Mouse (Mus musculus) intestine, embryonic 16.5 days (tissue): ENCODE measurements around the gene Cmah. TPM values are rescaled to one million over a fixed set of nuclear protein-coding genes. Genes with fewer than 3 reads are reported as not detected.

ENCODE experiments used
- ATAC-seq: fragments of 200-750 bp; cut with Nextera tagmentation; 2 replicates; pipeline ENCODE4 v1.8.0; 2017; ENCODE audit warnings: moderate TSS enrichment, moderate library complexity
- H3K27ac ChIP-seq: fragments of 300-500 bp; sonication (generic); 2 replicates; pipeline ENCODE4 v1.5.1; 2014; ENCODE audit warnings: mild to moderate bottlenecking, low read length
- H3K27me3 ChIP-seq: fragments of 300-500 bp; sonication (generic); replicated peaks from 2 replicates; pipeline ENCODE4 v1.6.1; 2014; ENCODE audit warnings: low read length, control low read depth, mixed read lengths; ENCODE audit not compliant: control insufficient read depth, insufficient read depth
- H3K36me3 ChIP-seq: fragments of 300-500 bp; sonication (generic); 2 replicates; pipeline ENCODE4 v1.6.1; 2014; ENCODE audit warnings: low read length, control low read depth; ENCODE audit not compliant: control insufficient read depth, insufficient read depth
- H3K4me1 ChIP-seq: fragments of 300-500 bp; sonication (generic); 2 replicates; pipeline ENCODE4 v1.6.1; 2014; ENCODE audit warnings: low read length, control low read depth, mixed read lengths; ENCODE audit not compliant: control insufficient read depth, insufficient read depth
- H3K4me2 ChIP-seq: fragments of 300-500 bp; sonication (generic); 2 replicates; pipeline ENCODE4 v1.6.1; 2014; ENCODE audit warnings: low read depth, low read length, control low read depth
- H3K4me3 ChIP-seq: fragments of 300-500 bp; sonication (generic); 2 replicates; pipeline ENCODE4 v1.5.1; 2014; ENCODE audit warnings: mild to moderate bottlenecking, low read length
- H3K9ac ChIP-seq: fragments of 300-500 bp; sonication (generic); 2 replicates; pipeline ENCODE4 v1.6.1; 2014; ENCODE audit warnings: low read depth, low read length
- H3K9me3 ChIP-seq: fragments of 300-500 bp; sonication (generic); 2 replicates; pipeline ENCODE4 v1.6.1; 2016; ENCODE audit warnings: low read length, control low read depth; ENCODE audit not compliant: control insufficient read depth
- WGBS: fragments of 180-500 bp; shearing (Covaris S2); extraction: QIAGEN DNeasy Blood & Tissue Kit; methylation state at CpG from one replicate; pipeline ENCODE4 v1.1.7; 2014; 5-methylcytosine and 5-hydroxymethylcytosine counted together
- polyA plus RNA-seq: library from polyadenylated mRNA; unstranded; fragments of >200 nt; fragmentation: Nextera tagmentation; extraction: Ambion mirVana; gene quantifications from 2 replicates; pipeline ENCODE4 v1.2.1, GENCODE M21; 2015

Cmah gene
- polyA plus RNA-seq, 1 experiment from 2014 or later = 0.27 TPM

- Histone ChIP-seq H3K9ac (no peak overlapping the region), H3K4me2 (no peak overlapping the region), H3K27ac (no peak overlapping the region), H3K9me3 (no peaks in the 10 kb centered on the region), H3K4me3 (no peak overlapping the region), H3K36me3 (no peaks in the 10 kb centered on the region), H3K4me1 (0 out of 2 replicates have a peak, but pooled peaks cover 5% of the 10 kb centered on the region), H3K27me3 (no peaks in the 10 kb centered on the region)
- WGBS = 65% methylated on average over 2 of the region's 2 CpGs
- ATAC-seq = no peak
These were observed 190.6 kb downstream of the Cmah start for GRCm38 (mm10) chr13:24517757-24518156.

GRCm38 (mm10) chr13:24518887-24519286, 191.7 kb downstream of the Cmah start:
- H3K9me3 ChIP-seq = no peaks in the 10 kb centered on the region
- H3K4me1 ChIP-seq = 0 out of 2 replicates have a peak, but pooled peaks cover 5% of the 10 kb centered on the region
- H3K27ac ChIP-seq = no peak overlapping the region
- WGBS = 42% methylated on average over 6 of the region's 6 CpGs
- no peaks in the 10 kb centered on the region for H3K36me3 ChIP-seq
- no peak overlapping the region for H3K4me3 ChIP-seq
- no peak overlapping the region for H3K9ac ChIP-seq
- H3K27me3 ChIP-seq = no peaks in the 10 kb centered on the region
- ATAC-seq = no peak
- no peak overlapping the region for H3K4me2 ChIP-seq

DNA sequence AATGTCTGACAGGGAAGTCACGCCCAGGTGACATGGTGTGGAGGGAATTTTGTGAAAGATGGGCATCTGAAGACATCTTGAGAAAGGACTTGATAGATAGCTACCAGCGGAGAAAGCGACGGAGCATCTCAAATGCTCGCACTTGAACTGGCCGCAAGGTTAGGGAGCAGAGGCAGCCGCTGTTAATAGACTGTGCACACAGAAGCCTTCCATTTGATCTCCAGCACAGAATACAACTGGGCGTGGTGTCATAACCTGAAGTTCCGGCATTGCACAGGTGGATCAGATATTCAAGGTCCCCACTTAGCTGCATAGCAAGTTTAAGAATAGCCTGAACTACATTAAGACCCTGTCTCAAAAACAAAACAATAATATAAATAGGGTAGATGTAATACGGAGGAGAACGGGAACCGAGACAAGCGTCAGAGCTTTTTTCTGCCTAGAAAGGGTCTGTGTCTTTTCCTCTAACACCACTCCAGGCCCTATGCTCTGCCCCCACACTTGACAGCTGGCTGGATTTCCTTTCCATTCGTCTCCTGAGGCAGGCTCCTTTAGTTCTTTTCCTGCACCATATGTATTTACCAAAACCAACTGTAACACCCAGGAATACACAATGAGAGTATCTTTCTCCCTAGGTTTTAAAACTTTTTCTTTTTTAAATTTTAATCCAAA, 192.9 kb downstream of the Cmah start:
- no peaks in the 10 kb centered on the region for H3K9me3 ChIP-seq
- H3K4me1 ChIP-seq = 0 out of 2 replicates have a peak, but pooled peaks cover 5% of the 10 kb centered on the region
- no peak overlapping the region for H3K4me3 ChIP-seq
- H3K27ac ChIP-seq = no peak overlapping the region
- 65% methylated on average over 14 of the region's 14 CpGs for WGBS
- no peaks in the 10 kb centered on the region for H3K27me3 ChIP-seq
- no peak overlapping the region for H3K4me2 ChIP-seq
- H3K36me3 ChIP-seq = no peaks in the 10 kb centered on the region
- no peak overlapping the region for H3K9ac ChIP-seq
- no peak for ATAC-seq

GRCm38 (mm10) chr13:24520796-24521195, 193.6 kb downstream of the Cmah start:
- 85% methylated on average over 10 of the region's 10 CpGs for WGBS
- no peak for ATAC-seq

GRCm38 (mm10) chr13:24521446-24522342, 194.5 kb downstream of the Cmah start:
- 59% methylated on average over 18 of the region's 18 CpGs for WGBS
- Histone ChIP-seq H3K9me3 (no peaks in the 10 kb centered on the region), H3K27ac (no peak overlapping the region), H3K4me3 (no peak overlapping the region), H3K4me2 (no peak overlapping the region), H3K27me3 (no peaks in the 10 kb centered on the region), H3K9ac (no peak overlapping the region), H3K4me1 (0 out of 2 replicates have a peak, but pooled peaks cover 5% of the 10 kb centered on the region), H3K36me3 (no peaks in the 10 kb centered on the region)
- ATAC-seq = no peak

More at GRCm38 (mm10) chr13:24520796-24521195, 193.6 kb downstream of the Cmah start:
- no peak overlapping the region for H3K9ac ChIP-seq
- H3K27ac ChIP-seq = no peak overlapping the region
- no peaks in the 10 kb centered on the region for H3K9me3 ChIP-seq
- no peaks in the 10 kb centered on the region for H3K27me3 ChIP-seq
- no peaks in the 10 kb centered on the region for H3K36me3 ChIP-seq
- no peak overlapping the region for H3K4me2 ChIP-seq
- H3K4me3 ChIP-seq = no peak overlapping the region
- H3K4me1 ChIP-seq = 0 out of 2 replicates have a peak, but pooled peaks cover 5% of the 10 kb centered on the region

DNA sequence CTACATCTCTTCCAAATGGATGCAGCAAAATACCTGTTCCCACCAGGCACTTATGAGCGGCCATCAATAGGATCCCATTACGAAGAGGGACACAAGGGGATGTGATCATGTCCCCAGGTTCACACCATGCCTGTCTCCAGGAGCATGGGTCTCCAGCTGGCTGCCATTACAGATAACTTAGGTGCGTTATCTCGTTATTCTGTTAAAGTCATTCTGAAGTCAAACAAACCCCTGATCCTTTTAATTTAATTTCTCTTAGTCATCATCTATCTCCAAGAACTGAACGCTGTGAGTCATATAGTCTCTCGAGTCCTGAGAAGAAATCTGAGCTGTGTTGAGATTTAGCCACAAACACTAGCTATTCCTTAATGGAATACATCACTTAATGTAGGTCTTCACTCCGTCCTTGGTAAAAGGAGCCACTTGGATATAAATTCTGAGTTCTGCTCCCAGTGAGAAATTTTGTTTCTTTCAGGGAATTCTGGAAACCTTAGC, 195.2 kb downstream of the Cmah start:
- Histone ChIP-seq H3K9ac (no peak overlapping the region), H3K9me3 (no peaks in the 10 kb centered on the region), H3K4me3 (no peak overlapping the region), H3K27ac (no peak overlapping the region), H3K27me3 (no peaks in the 10 kb centered on the region), H3K4me2 (no peak overlapping the region), H3K4me1 (0 out of 2 replicates have a peak, but pooled peaks cover 5% of the 10 kb centered on the region), H3K36me3 (no peaks in the 10 kb centered on the region)
- 71% methylated on average over 7 of the region's 7 CpGs for WGBS
- ATAC-seq = no peak

DNA sequence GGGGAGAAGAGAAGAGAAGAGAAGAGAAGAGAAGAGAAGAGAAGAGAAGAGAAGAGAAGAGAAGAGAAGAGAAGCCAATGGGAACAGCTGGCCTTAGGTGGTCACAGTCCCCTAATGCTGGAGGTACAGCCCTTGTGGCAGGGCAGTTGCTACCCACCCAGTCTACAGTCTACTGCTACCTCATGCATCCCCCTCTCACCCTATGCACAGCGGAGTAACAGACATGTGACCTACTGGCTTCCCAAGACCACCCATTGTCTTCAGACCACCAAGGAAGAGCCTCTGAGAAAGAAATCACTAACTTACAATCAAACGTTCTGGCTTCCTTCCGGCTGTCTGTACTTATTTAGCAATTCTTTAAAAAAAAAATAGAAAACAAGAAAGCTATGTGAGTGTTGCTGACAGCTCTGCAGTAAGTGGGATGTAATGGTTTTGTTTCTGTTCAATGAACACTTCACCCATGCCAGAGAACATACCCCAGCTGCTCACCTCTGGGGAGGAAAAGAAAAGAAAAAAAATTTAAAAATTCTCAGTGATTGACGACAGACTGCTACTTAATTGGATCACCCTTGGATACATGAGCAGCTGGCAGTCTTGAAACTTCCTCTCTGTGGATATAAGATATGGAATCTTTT, 196.5 kb downstream of the Cmah start:
- no peaks in the 10 kb centered on the region for H3K27me3 ChIP-seq
- no peak overlapping the region for H3K27ac ChIP-seq
- H3K4me1 ChIP-seq = 0 out of 2 replicates have a peak, but pooled peaks cover 5% of the 10 kb centered on the region
- WGBS = 59% methylated on average over 4 of the region's 4 CpGs
- no peak overlapping the region for H3K4me3 ChIP-seq
- no peak for ATAC-seq
- no peak overlapping the region for H3K9ac ChIP-seq
- no peaks in the 10 kb centered on the region for H3K36me3 ChIP-seq
- H3K9me3 ChIP-seq = no peaks in the 10 kb centered on the region
- H3K4me2 ChIP-seq = no peak overlapping the region

DNA sequence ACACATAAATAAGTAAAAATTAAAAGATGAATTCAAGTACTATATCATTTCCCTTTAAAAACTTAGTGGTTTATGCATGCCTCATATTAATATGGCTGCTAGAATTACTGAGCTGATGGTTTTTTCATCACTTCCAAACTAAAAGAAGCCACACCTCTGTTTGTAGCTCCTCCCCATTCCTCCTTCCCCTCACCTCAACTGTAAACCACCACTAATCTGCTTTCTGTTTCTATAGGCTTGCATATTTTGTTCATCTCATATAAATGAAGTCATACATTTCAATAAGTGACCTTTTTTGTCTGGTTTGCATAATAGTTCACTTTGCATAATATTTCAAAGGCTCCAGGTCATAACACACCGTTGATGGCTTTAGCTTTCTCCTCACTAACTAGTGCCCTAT, 197.3 kb downstream of the Cmah start:
- WGBS = 77% methylated on average over 1 of the region's 1 CpGs
- Histone ChIP-seq H3K36me3 (no peaks in the 10 kb centered on the region), H3K4me3 (no peak overlapping the region), H3K4me2 (no peak overlapping the region), H3K4me1 (0 out of 2 replicates have a peak, but pooled peaks cover 5% of the 10 kb centered on the region), H3K27ac (no peak overlapping the region), H3K9me3 (no peaks in the 10 kb centered on the region), H3K27me3 (no peaks in the 10 kb centered on the region), H3K9ac (no peak overlapping the region)
- no peak for ATAC-seq

DNA sequence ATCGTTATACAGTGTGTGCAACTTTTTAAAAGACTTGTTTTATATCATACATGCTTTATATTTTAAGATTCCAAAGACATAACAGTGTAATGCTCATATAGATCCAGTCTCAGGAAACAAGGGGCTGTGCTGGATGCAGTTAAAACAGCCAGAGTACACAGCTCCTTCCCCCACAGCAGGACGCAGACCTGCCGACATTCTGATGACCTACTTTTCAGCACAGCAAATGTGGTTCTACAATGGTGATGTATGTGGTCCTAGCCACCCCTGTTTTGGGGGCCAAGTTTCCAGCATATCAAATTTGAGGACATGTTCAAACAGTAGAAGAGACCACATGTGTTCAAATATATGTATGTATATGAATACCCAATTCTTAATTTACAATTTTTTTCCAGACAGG, 198.3 kb downstream of the Cmah start:
- no peaks in the 10 kb centered on the region for H3K9me3 ChIP-seq
- H3K9ac ChIP-seq = no peak overlapping the region
- H3K4me3 ChIP-seq = no peak overlapping the region
- no peaks in the 10 kb centered on the region for H3K27me3 ChIP-seq
- 71% methylated on average over 3 of the region's 3 CpGs for WGBS
- no peak overlapping the region for H3K4me2 ChIP-seq
- H3K27ac ChIP-seq = no peak overlapping the region
- H3K4me1 ChIP-seq = 0 out of 2 replicates have a peak, but pooled peaks cover 2% of the 10 kb centered on the region
- H3K36me3 ChIP-seq = no peaks in the 10 kb centered on the region
- no peak for ATAC-seq
